Mouse (Mus musculus) neural tube, embryonic 15.5 days (tissue): ENCODE data around the gene Fam171a1. TPM values are rescaled to one million over a fixed set of nuclear protein-coding genes. Genes with fewer than 3 reads are reported as not detected.
"Not testable (repeated sequence)": the region's sequence is repeated elsewhere in the genome, so short reads cannot be mapped to it uniquely, and the experiment has no call there.

Source experiments
- ATAC-seq: fragments of 200-750 bp; cut with Nextera tagmentation; 2 replicates; pipeline ENCODE4 v1.8.0; 2017; ENCODE audit warnings: mild to moderate bottlenecking, moderate TSS enrichment, moderate library complexity; ENCODE audit not compliant: low FRiP score
- H3K27ac ChIP-seq: fragments of 300-500 bp; sonication (generic); replicated peaks from 2 replicates; pipeline ENCODE4 v1.5.1; 2015; ENCODE audit warnings: mild to moderate bottlenecking, inconsistent platforms
- H3K27me3 ChIP-seq: fragments of 300-500 bp; sonication (generic); replicated peaks from 2 replicates; pipeline ENCODE4 v1.6.1; 2015; ENCODE audit warnings: inconsistent platforms
- H3K36me3 ChIP-seq: fragments of 300-500 bp; sonication (generic); 2 replicates; pipeline ENCODE4 v1.6.1; 2015; ENCODE audit warnings: inconsistent platforms
- H3K4me1 ChIP-seq: fragments of 300-500 bp; sonication (generic); 2 replicates; pipeline ENCODE4 v1.6.1; 2015; ENCODE audit warnings: inconsistent platforms
- H3K4me2 ChIP-seq: fragments of 300-500 bp; sonication (generic); 2 replicates; pipeline ENCODE4 v1.6.1; 2015; ENCODE audit warnings: inconsistent platforms, mild to moderate bottlenecking, moderate library complexity
- H3K4me3 ChIP-seq: fragments of 300-500 bp; sonication (generic); replicated peaks from 2 replicates; pipeline ENCODE4 v1.5.1; 2015; ENCODE audit warnings: mild to moderate bottlenecking, inconsistent platforms
- H3K9ac ChIP-seq: fragments of 300-500 bp; sonication (generic); replicated peaks from 2 replicates; pipeline ENCODE4 v1.6.1; 2015; ENCODE audit warnings: mild to moderate bottlenecking, inconsistent platforms
- H3K9me3 ChIP-seq: fragments of 300-500 bp; sonication (generic); replicated peaks from 2 replicates; pipeline ENCODE4 v1.6.1; 2016; ENCODE audit warnings: inconsistent platforms
- WGBS: fragments of 180-500 bp; shearing (Covaris S2); methylation state at CpG from one replicate; pipeline ENCODE4 v1.1.7; 2015; ENCODE audit warnings: mixed read lengths; 5-methylcytosine and 5-hydroxymethylcytosine counted together
- polyA plus RNA-seq: library from polyadenylated mRNA; unstranded; fragments of >200 nt; fragmentation: Nextera tagmentation; extraction: Ambion mirVana; gene quantifications from 2 replicates; pipeline ENCODE4 v1.2.1, GENCODE M21; 2015

Gene Fam171a1
- polyA plus RNA-seq, 1 experiment from 2014 or later, result 49.9 TPM

GRCm38 (mm10) chr2:3217577-3217976, 103.6 kb downstream of the Fam171a1 start:
- peaks cover 17% of the 10 kb centered on the region; the same call in 1 of the 2 replicates for H3K36me3 ChIP-seq

GRCm38 (mm10) chr2:3218225-3218624, 104.2 kb downstream of the Fam171a1 start:
- Histone ChIP-seq H3K4me1 (no peaks in the 10 kb centered on the region), H3K4me2 (no peak overlapping the region), H3K9me3 (no peaks in the 10 kb centered on the region), H3K27ac (no peak overlapping the region), H3K4me3 (no peak overlapping the region), H3K27me3 (no peaks in the 10 kb centered on the region), H3K9ac (no peak overlapping the region), H3K36me3 (peaks cover 17% of the 10 kb centered on the region; the same call in 1 of the 2 replicates)
- no peak for ATAC-seq
- WGBS, result 80% methylated on average over 6 of the region's 6 CpGs

More at GRCm38 (mm10) chr2:3217577-3217976, 103.6 kb downstream of the Fam171a1 start:
- not testable (repeated sequence) for ATAC-seq, H3K4me2 ChIP-seq, H3K4me3 ChIP-seq, H3K9me3 ChIP-seq, H3K4me1 ChIP-seq, H3K27ac ChIP-seq, H3K9ac ChIP-seq, H3K27me3 ChIP-seq
- WGBS, result 99% methylated on average over 3 of the region's 3 CpGs

- Histone ChIP-seq H3K4me1 (peaks cover 5% of the 10 kb centered on the region; the same call in 1 of the 2 replicates), H3K27ac (no peak overlapping the region; the same call in 1 of the 2 replicates), H3K4me2 (no peak overlapping the region), H3K27me3 (no peaks in the 10 kb centered on the region), H3K36me3 (peaks cover 27% of the 10 kb centered on the region), H3K4me3 (no peak overlapping the region), H3K9ac (no peak overlapping the region), H3K9me3 (no peaks in the 10 kb centered on the region)
- 73% methylated on average over 4 of the region's 4 CpGs for WGBS
- ATAC-seq, result peak; percentile 39; the same call in 1 of the 2 replicates
Observed at GRCm38 (mm10) chr2:3228475-3228874, 114.5 kb downstream of the Fam171a1 start.

GRCm38 (mm10) chr2:3229060-3229459, 115.0 kb downstream of the Fam171a1 start:
- no peak overlapping the region for H3K9ac ChIP-seq
- no peak overlapping the region for H3K4me3 ChIP-seq
- H3K27me3 ChIP-seq, result no peaks in the 10 kb centered on the region
- H3K27ac ChIP-seq, result no peak overlapping the region; the same call in 1 of the 2 replicates
- H3K4me1 ChIP-seq, result peaks cover 5% of the 10 kb centered on the region; the same call in 1 of the 2 replicates
- 13% methylated on average over 2 of the region's 2 CpGs for WGBS
- H3K36me3 ChIP-seq, result peaks cover 27% of the 10 kb centered on the region
- no peaks in the 10 kb centered on the region for H3K9me3 ChIP-seq
- peak; percentile 83 for ATAC-seq
- H3K4me2 ChIP-seq, result no peak overlapping the region

- Histone ChIP-seq H3K9me3 (no peaks in the 10 kb centered on the region), H3K4me2 (no peak overlapping the region), H3K27me3 (no peaks in the 10 kb centered on the region), H3K4me3 (no peak overlapping the region), H3K4me1 (no peaks in the 10 kb centered on the region), H3K36me3 (no peaks in the 10 kb centered on the region), H3K9ac (no peak overlapping the region), H3K27ac (no peak overlapping the region)
- 87% methylated on average over 5 of the region's 5 CpGs for WGBS
- no peak for ATAC-seq
Observed at GRCm38 (mm10) chr2:3239255-3239654, 125.2 kb downstream of the Fam171a1 start.

GRCm38 (mm10) chr2:3244251-3244650, 130.2 kb downstream of the Fam171a1 start:
- Histone ChIP-seq H3K4me3 (no peak overlapping the region), H3K27ac (no peak overlapping the region), H3K9ac (no peak overlapping the region), H3K4me2 (no peak overlapping the region), H3K9me3 (no peaks in the 10 kb centered on the region), H3K27me3 (no peaks in the 10 kb centered on the region), H3K4me1 (0 out of 2 replicates have a peak, but pooled peaks cover 2% of the 10 kb centered on the region), H3K36me3 (no peaks in the 10 kb centered on the region)
- no peak for ATAC-seq
- 68% methylated on average over 3 of the region's 3 CpGs for WGBS

- H3K9ac ChIP-seq, result no peak overlapping the region
- 92% methylated on average over 2 of the region's 2 CpGs for WGBS
- H3K4me2 ChIP-seq, result no peak overlapping the region
- ATAC-seq, result no peak
- no peaks in the 10 kb centered on the region for H3K27me3 ChIP-seq
- no peak overlapping the region for H3K4me3 ChIP-seq
- no peak overlapping the region for H3K27ac ChIP-seq
- H3K4me1 ChIP-seq, result no peaks in the 10 kb centered on the region
- H3K36me3 ChIP-seq, result no peaks in the 10 kb centered on the region
- no peaks in the 10 kb centered on the region for H3K9me3 ChIP-seq
Observed at GRCm38 (mm10) chr2:3251309-3251708, 137.3 kb downstream of the Fam171a1 start.

GRCm38 (mm10) chr2:3266466-3266865, 152.4 kb downstream of the Fam171a1 start:
- H3K4me3 ChIP-seq, result no peak overlapping the region
- H3K4me1 ChIP-seq, result no peaks in the 10 kb centered on the region
- no peaks in the 10 kb centered on the region for H3K36me3 ChIP-seq
- no peak overlapping the region for H3K27ac ChIP-seq
- ATAC-seq, result no peak
- H3K9me3 ChIP-seq, result no peaks in the 10 kb centered on the region
- H3K4me2 ChIP-seq, result no peak overlapping the region
- no peak overlapping the region for H3K9ac ChIP-seq
- 91% methylated on average over 3 of the region's 3 CpGs for WGBS
- no peaks in the 10 kb centered on the region for H3K27me3 ChIP-seq

- H3K4me1 ChIP-seq, result no peaks in the 10 kb centered on the region
- H3K4me2 ChIP-seq, result no peak overlapping the region
- H3K27me3 ChIP-seq, result no peaks in the 10 kb centered on the region
- no peak for ATAC-seq
- H3K4me3 ChIP-seq, result no peak overlapping the region
- H3K27ac ChIP-seq, result no peak overlapping the region
- no peak overlapping the region for H3K9ac ChIP-seq
- H3K36me3 ChIP-seq, result no peaks in the 10 kb centered on the region
- 31% methylated on average over 3 of the region's 3 CpGs for WGBS
- no peaks in the 10 kb centered on the region for H3K9me3 ChIP-seq
Observed at GRCm38 (mm10) chr2:3267879-3268278, 153.9 kb downstream of the Fam171a1 start.

- WGBS, result 91% methylated on average over 2 of the region's 2 CpGs
Observed at GRCm38 (mm10) chr2:3273349-3273748, 159.3 kb downstream of the Fam171a1 start.

GRCm38 (mm10) chr2:3276106-3276505, 162.1 kb downstream of the Fam171a1 start:
- Histone ChIP-seq H3K27ac (no peak overlapping the region), H3K36me3 (no peaks in the 10 kb centered on the region), H3K27me3 (no peaks in the 10 kb centered on the region), H3K4me3 (no peak overlapping the region), H3K9me3 (no peaks in the 10 kb centered on the region), H3K9ac (no peak overlapping the region), H3K4me2 (no peak overlapping the region), H3K4me1 (no peaks in the 10 kb centered on the region)
- 68% methylated on average over 2 of the region's 2 CpGs for WGBS
- no peak for ATAC-seq

More at GRCm38 (mm10) chr2:3273349-3273748, 159.3 kb downstream of the Fam171a1 start:
- H3K9me3 ChIP-seq, result no peaks in the 10 kb centered on the region
- H3K27ac ChIP-seq, result no peak overlapping the region
- no peaks in the 10 kb centered on the region for H3K4me1 ChIP-seq
- H3K4me3 ChIP-seq, result no peak overlapping the region
- H3K36me3 ChIP-seq, result no peaks in the 10 kb centered on the region
- no peak overlapping the region for H3K9ac ChIP-seq
- no peaks in the 10 kb centered on the region for H3K27me3 ChIP-seq
- no peak overlapping the region for H3K4me2 ChIP-seq
- no peak for ATAC-seq
